Mouse (Mus musculus) midbrain, embryonic 12.5 days (tissue): ENCODE data around the gene Sema6d. TPM values are rescaled to one million over a fixed set of nuclear protein-coding genes. Genes with fewer than 3 reads are reported as not detected.

Source experiments
- ATAC-seq: fragments of 200-750 bp; cut with Nextera tagmentation; 2 replicates; pipeline ENCODE4 v1.8.0; 2017; ENCODE audit warnings: low read depth, moderate TSS enrichment, moderate library complexity; ENCODE audit not compliant: low FRiP score
- H3K27ac ChIP-seq: fragments of 300-500 bp; sonication (generic); replicated peaks from 2 replicates; pipeline ENCODE4 v1.5.1; 2016; ENCODE audit warnings: mild to moderate bottlenecking
- H3K27me3 ChIP-seq: fragments of 300-500 bp; sonication (generic); 2 replicates; pipeline ENCODE4 v1.6.1; 2016; ENCODE audit warnings: mild to moderate bottlenecking
- H3K36me3 ChIP-seq: fragments of 300-500 bp; sonication (generic); 2 replicates; pipeline ENCODE4 v1.6.1; 2016
- H3K4me1 ChIP-seq: fragments of 300-500 bp; sonication (generic); 2 replicates; pipeline ENCODE4 v1.6.1; 2016
- H3K4me2 ChIP-seq: fragments of 300-500 bp; sonication (generic); replicated peaks from 2 replicates; pipeline ENCODE4 v1.6.1; 2016; ENCODE audit warnings: mild to moderate bottlenecking, moderate library complexity
- H3K4me3 ChIP-seq: fragments of 300-500 bp; sonication (generic); 2 replicates; pipeline ENCODE4 v1.5.1; 2016; ENCODE audit warnings: mild to moderate bottlenecking
- H3K9ac ChIP-seq: fragments of 300-500 bp; sonication (generic); replicated peaks from 2 replicates; pipeline ENCODE4 v1.6.1; 2016; ENCODE audit warnings: mild to moderate bottlenecking, moderate library complexity
- H3K9me3 ChIP-seq: fragments of 300-500 bp; sonication (generic); 2 replicates; pipeline ENCODE4 v1.6.1; 2016; ENCODE audit warnings: mild to moderate bottlenecking
- WGBS: fragments of 180-500 bp; shearing (Covaris S2); methylation state at CpG from one replicate; pipeline ENCODE4 v1.1.7; 2016; 5-methylcytosine and 5-hydroxymethylcytosine counted together
- polyA plus RNA-seq: library from polyadenylated mRNA; unstranded; fragments of >200 nt; fragmentation: Nextera tagmentation; extraction: Ambion mirVana; gene quantifications from 2 replicates; pipeline ENCODE4 v1.2.1, GENCODE M21; 2016

The Sema6d gene
- polyA plus RNA-seq, 1 experiment from 2014 or later = 17.5 TPM

- no peak overlapping the region for H3K27ac ChIP-seq
- ATAC-seq = no peak
Measured at GRCm38 (mm10) chr2:124461378-124461851, 371.6 kb downstream of the Sema6d start.

DNA sequence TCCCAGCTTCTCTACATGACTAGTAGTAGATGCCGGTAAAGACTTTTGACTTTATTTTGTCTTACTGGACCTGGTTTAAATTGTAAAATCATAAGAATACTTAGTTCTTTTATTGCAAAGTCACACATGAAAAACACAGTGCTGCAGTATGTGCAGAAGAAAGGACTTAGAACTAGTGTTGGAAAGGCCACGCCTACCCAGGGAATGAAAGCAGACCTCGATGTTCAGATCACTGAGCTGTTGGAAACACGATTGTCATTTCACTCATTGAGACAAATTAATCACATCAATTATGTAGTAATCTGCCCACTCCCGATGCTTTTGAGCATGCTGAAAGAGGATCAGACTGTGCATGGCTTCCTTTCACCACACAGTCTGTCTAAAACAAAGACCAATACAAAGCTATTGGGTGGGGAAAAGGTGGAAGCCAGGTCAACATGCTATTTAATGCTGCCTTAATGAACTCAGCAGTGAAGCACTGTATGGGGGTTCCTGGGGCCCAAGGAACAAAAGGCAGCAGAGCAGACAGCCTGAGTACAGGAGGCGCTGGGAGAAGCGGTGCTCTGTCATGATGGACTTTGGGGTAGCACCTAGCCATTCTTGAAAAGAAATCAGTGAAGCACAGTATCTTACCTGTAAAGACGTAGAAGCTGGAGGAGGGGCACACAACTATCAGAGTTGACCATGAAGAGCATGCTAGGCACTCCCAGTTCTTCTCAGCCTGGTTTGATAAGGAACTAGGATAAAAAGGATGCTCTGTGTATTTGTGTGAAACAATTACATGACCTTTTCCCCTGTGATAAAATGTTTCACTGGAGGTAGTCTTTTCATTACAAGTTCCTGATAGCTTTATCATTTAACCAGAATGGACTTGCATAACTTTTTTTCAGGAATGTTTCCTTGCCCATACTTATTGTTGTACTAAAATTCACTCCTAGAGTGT lies 375.5 kb downstream of the Sema6d start:
- no peak overlapping the region for H3K9ac ChIP-seq
- peaks cover 64% of the 10 kb centered on the region for H3K27me3 ChIP-seq
- no peaks in the 10 kb centered on the region for H3K36me3 ChIP-seq
- H3K4me1 ChIP-seq = peaks cover 6% of the 10 kb centered on the region
- H3K4me3 ChIP-seq = no peak overlapping the region
- ATAC-seq = no peak
- no peaks in the 10 kb centered on the region for H3K9me3 ChIP-seq
- WGBS = 62% methylated on average over 8 of the region's 8 CpGs
- no peak overlapping the region for H3K27ac ChIP-seq
- no peak overlapping the region for H3K4me2 ChIP-seq

More at GRCm38 (mm10) chr2:124461378-124461851, 371.6 kb downstream of the Sema6d start:
- Histone ChIP-seq H3K4me2 (no peak overlapping the region), H3K36me3 (no peaks in the 10 kb centered on the region), H3K9me3 (no peaks in the 10 kb centered on the region), H3K4me3 (no peak overlapping the region), H3K4me1 (peaks cover 3% of the 10 kb centered on the region; the same call in 1 of the 2 replicates), H3K9ac (no peak overlapping the region), H3K27me3 (peaks cover 32% of the 10 kb centered on the region)
- 70% methylated on average over 3 of the region's 3 CpGs for WGBS

GRCm38 (mm10) chr2:124467429-124467828 lies 377.7 kb downstream of the Sema6d start:
- no peak overlapping the region for H3K27ac ChIP-seq
- H3K27me3 ChIP-seq = peaks cover 72% of the 10 kb centered on the region
- peaks cover 26% of the 10 kb centered on the region for H3K4me1 ChIP-seq
- H3K4me2 ChIP-seq = no peak overlapping the region
- no peaks in the 10 kb centered on the region for H3K9me3 ChIP-seq
- H3K4me3 ChIP-seq = no peak overlapping the region
- no peak overlapping the region for H3K9ac ChIP-seq
- no peaks in the 10 kb centered on the region for H3K36me3 ChIP-seq
- no peak for ATAC-seq
- WGBS = 80% methylated on average over 1 of the region's 1 CpGs

GRCm38 (mm10) chr2:124470346-124471042 lies 380.7 kb downstream of the Sema6d start:
- ATAC-seq = peak; percentile 72
- Histone ChIP-seq H3K36me3 (no peaks in the 10 kb centered on the region), H3K4me2 (no peak overlapping the region), H3K27me3 (peaks cover 58% of the 10 kb centered on the region), H3K9ac (no peak overlapping the region), H3K27ac (no peak overlapping the region), H3K4me1 (peaks cover 38% of the 10 kb centered on the region), H3K4me3 (no peak overlapping the region), H3K9me3 (no peaks in the 10 kb centered on the region)
- 41% methylated on average over 10 of the region's 10 CpGs for WGBS

GRCm38 (mm10) chr2:124472674-124473507 lies 383.1 kb downstream of the Sema6d start:
- peak; percentile 82 for ATAC-seq

GRCm38 (mm10) chr2:124477904-124478303 lies 388.1 kb downstream of the Sema6d start:
- peaks cover 10% of the 10 kb centered on the region; the same call in 1 of the 2 replicates for H3K4me1 ChIP-seq
- no peak overlapping the region for H3K4me3 ChIP-seq
- no peaks in the 10 kb centered on the region for H3K9me3 ChIP-seq
- ATAC-seq = no peak
- no peak overlapping the region for H3K27ac ChIP-seq
- H3K9ac ChIP-seq = no peak overlapping the region
- peaks cover 47% of the 10 kb centered on the region for H3K27me3 ChIP-seq
- no peaks in the 10 kb centered on the region for H3K36me3 ChIP-seq
- no peak overlapping the region for H3K4me2 ChIP-seq

More at GRCm38 (mm10) chr2:124472674-124473507, 383.1 kb downstream of the Sema6d start:
- peaks cover 56% of the 10 kb centered on the region for H3K27me3 ChIP-seq
- H3K9me3 ChIP-seq = no peaks in the 10 kb centered on the region
- 34% methylated on average over 6 of the region's 6 CpGs for WGBS
- no peaks in the 10 kb centered on the region for H3K36me3 ChIP-seq
- no peak overlapping the region for H3K9ac ChIP-seq
- H3K27ac ChIP-seq = peak overlapping the region; percentile 54
- no peak overlapping the region for H3K4me2 ChIP-seq
- peaks cover 38% of the 10 kb centered on the region for H3K4me1 ChIP-seq
- no peak overlapping the region for H3K4me3 ChIP-seq

DNA sequence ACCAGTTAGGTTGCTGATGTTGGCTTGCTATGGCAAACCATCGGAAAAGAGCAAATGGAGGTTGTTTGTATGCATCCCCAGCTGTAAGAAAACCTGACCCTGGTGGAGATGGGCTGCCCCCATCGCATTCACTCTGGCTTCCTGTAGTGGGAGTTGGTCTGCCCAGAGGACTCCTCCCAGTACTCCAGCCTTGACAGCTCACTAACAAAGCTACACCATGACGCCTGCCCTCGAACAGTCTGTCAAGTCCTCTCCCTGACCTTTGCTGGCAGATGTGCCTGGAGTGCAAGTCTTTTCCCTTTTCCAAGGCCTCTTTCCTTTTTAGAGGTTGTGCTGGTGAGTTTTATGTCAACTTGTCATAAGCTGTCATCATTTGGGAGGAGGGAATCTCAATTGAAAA lies 388.8 kb downstream of the Sema6d start:
- no peak for ATAC-seq
- Histone ChIP-seq H3K36me3 (no peaks in the 10 kb centered on the region), H3K9ac (no peak overlapping the region), H3K27ac (no peak overlapping the region), H3K4me3 (no peak overlapping the region), H3K4me1 (peaks cover 4% of the 10 kb centered on the region; the same call in 1 of the 2 replicates), H3K4me2 (no peak overlapping the region), H3K9me3 (no peaks in the 10 kb centered on the region), H3K27me3 (peaks cover 51% of the 10 kb centered on the region)
- WGBS = 87% methylated on average over 4 of the region's 4 CpGs

- H3K4me3 ChIP-seq = no peak overlapping the region
- H3K27me3 ChIP-seq = peaks cover 47% of the 10 kb centered on the region
- peaks cover 6% of the 10 kb centered on the region; the same call in 1 of the 2 replicates for H3K4me1 ChIP-seq
- ATAC-seq = no peak
- H3K36me3 ChIP-seq = no peaks in the 10 kb centered on the region
- H3K9ac ChIP-seq = no peak overlapping the region
- 76% methylated on average over 1 of the region's 1 CpGs for WGBS
- no peaks in the 10 kb centered on the region for H3K9me3 ChIP-seq
- H3K4me2 ChIP-seq = no peak overlapping the region
- H3K27ac ChIP-seq = no peak overlapping the region
Measured at GRCm38 (mm10) chr2:124485761-124486160, 396.0 kb downstream of the Sema6d start.

GRCm38 (mm10) chr2:124490010-124490801 lies 400.4 kb downstream of the Sema6d start:
- Histone ChIP-seq H3K36me3 (no peaks in the 10 kb centered on the region), H3K9ac (no peak overlapping the region), H3K27me3 (peaks cover 58% of the 10 kb centered on the region), H3K4me2 (no peak overlapping the region), H3K4me3 (no peak overlapping the region), H3K4me1 (peaks cover 6% of the 10 kb centered on the region; the same call in 1 of the 2 replicates), H3K27ac (no peak overlapping the region), H3K9me3 (no peaks in the 10 kb centered on the region)
- 46% methylated on average over 12 of the region's 12 CpGs for WGBS
- ATAC-seq = peak; percentile 60

GRCm38 (mm10) chr2:124495751-124496150 lies 406.0 kb downstream of the Sema6d start:
- peaks cover 61% of the 10 kb centered on the region for H3K27me3 ChIP-seq
- 86% methylated on average over 1 of the region's 1 CpGs for WGBS

DNA sequence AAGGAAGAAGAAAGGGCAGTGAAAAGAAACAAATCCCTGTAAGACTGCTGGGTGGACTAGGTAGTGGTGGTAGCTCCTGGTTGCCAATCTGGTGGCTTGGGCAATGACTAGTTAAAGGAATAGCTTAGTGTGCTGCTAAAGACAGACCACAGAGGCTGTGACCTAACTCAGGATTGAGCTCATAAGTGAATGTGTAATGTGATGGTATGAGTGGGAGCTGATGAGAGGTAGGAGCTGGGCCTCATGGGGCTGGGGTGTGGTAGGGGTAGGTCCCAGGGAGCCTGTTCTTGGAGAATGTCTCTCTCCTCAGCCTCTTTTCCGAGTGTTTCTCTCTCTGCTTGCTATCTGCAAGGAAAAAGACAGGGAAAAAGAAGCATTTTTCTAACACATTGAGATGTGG lies 409.9 kb downstream of the Sema6d start:
- Histone ChIP-seq H3K27ac (no peak overlapping the region), H3K27me3 (peaks cover 74% of the 10 kb centered on the region), H3K4me1 (no peaks in the 10 kb centered on the region), H3K36me3 (no peaks in the 10 kb centered on the region), H3K4me2 (no peak overlapping the region), H3K9me3 (no peaks in the 10 kb centered on the region), H3K9ac (no peak overlapping the region), H3K4me3 (no peak overlapping the region)
- WGBS = 44% methylated on average over 1 of the region's 1 CpGs
- no peak for ATAC-seq

More at GRCm38 (mm10) chr2:124495751-124496150, 406.0 kb downstream of the Sema6d start:
- Histone ChIP-seq H3K36me3 (no peaks in the 10 kb centered on the region), H3K4me2 (no peak overlapping the region), H3K9ac (no peak overlapping the region), H3K4me1 (no peaks in the 10 kb centered on the region; the same call in 1 of the 2 replicates), H3K27ac (no peak overlapping the region), H3K4me3 (no peak overlapping the region), H3K9me3 (no peaks in the 10 kb centered on the region)
- ATAC-seq = no peak
